Mouse (Mus musculus) midbrain, embryonic 11.5 days (tissue): ENCODE data around the gene Slc6a2. TPM values are rescaled to one million over a fixed set of nuclear protein-coding genes. Genes with fewer than 3 reads are reported as not detected.

Source experiments
- ATAC-seq: fragments of 200-750 bp; cut with Nextera tagmentation; 2 replicates; pipeline ENCODE4 v1.8.0; 2017; ENCODE audit warnings: moderate TSS enrichment, moderate library complexity; ENCODE audit not compliant: low FRiP score
- DNase-seq: peaks from one replicate; pipeline ENCODE4 v3.0.0; 2015; ENCODE audit warnings: low spot score; ENCODE audit errors: missing footprints
- H3K27ac ChIP-seq: fragments of 300-500 bp; sonication (generic); 2 replicates; pipeline ENCODE4 v1.5.1; 2014; ENCODE audit warnings: low read depth, low read length
- H3K27me3 ChIP-seq: fragments of 300-500 bp; sonication (generic); 2 replicates; pipeline ENCODE4 v1.6.1; 2014; ENCODE audit warnings: mild to moderate bottlenecking, low read length, moderate library complexity, mixed read lengths; ENCODE audit not compliant: control insufficient read depth, insufficient read depth
- H3K36me3 ChIP-seq: fragments of 300-500 bp; sonication (generic); 2 replicates; pipeline ENCODE4 v1.6.1; 2014; ENCODE audit warnings: mild to moderate bottlenecking, low read length, moderate library complexity, mixed read lengths; ENCODE audit not compliant: control insufficient read depth, insufficient read depth
- H3K4me1 ChIP-seq: fragments of 300-500 bp; sonication (generic); 2 replicates; pipeline ENCODE4 v1.6.1; 2014; ENCODE audit warnings: low read length; ENCODE audit not compliant: control insufficient read depth, insufficient read depth
- H3K4me2 ChIP-seq: fragments of 300-500 bp; sonication (generic); 2 replicates; pipeline ENCODE4 v1.6.1; 2014; ENCODE audit warnings: mild to moderate bottlenecking, moderate library complexity
- H3K4me3 ChIP-seq: fragments of 300-500 bp; sonication (generic); 2 replicates; pipeline ENCODE4 v1.5.1; 2014; ENCODE audit warnings: low read depth, low read length
- H3K9ac ChIP-seq: fragments of 300-500 bp; sonication (generic); 2 replicates; pipeline ENCODE4 v1.6.1; 2014; ENCODE audit warnings: low read length
- H3K9me3 ChIP-seq: fragments of 300-500 bp; sonication (generic); 2 replicates; pipeline ENCODE4 v1.6.1; 2016; ENCODE audit warnings: low read length; ENCODE audit not compliant: control insufficient read depth
- WGBS: fragments of 180-500 bp; shearing (Covaris S2); extraction: QIAGEN DNeasy Blood & Tissue Kit; methylation state at CpG from one replicate; pipeline ENCODE4 v1.1.7; 2014; 5-methylcytosine and 5-hydroxymethylcytosine counted together
- polyA plus RNA-seq: library from polyadenylated mRNA; unstranded; fragments of >200 nt; fragmentation: Nextera tagmentation; extraction: Ambion mirVana; gene quantifications from 2 replicates; pipeline ENCODE4 v1.2.1, GENCODE M21; 2014

The Slc6a2 gene
- polyA plus RNA-seq, 1 experiment from 2014 or later, result not detected

- Histone ChIP-seq H3K4me3 (no peak overlapping the region), H3K9me3 (no peaks in the 10 kb centered on the region), H3K36me3 (no peaks in the 10 kb centered on the region), H3K4me2 (no peak overlapping the region), H3K27ac (no peak overlapping the region), H3K9ac (no peak overlapping the region), H3K27me3 (no peaks in the 10 kb centered on the region), H3K4me1 (no peaks in the 10 kb centered on the region)
- no peak for DNase-seq
- WGBS, result 86% methylated on average over 5 of the region's 5 CpGs
- no peak for ATAC-seq
These were observed 5.8 kb upstream of the Slc6a2 start for GRCm38 (mm10) chr8:92954044-92954443.

DNA sequence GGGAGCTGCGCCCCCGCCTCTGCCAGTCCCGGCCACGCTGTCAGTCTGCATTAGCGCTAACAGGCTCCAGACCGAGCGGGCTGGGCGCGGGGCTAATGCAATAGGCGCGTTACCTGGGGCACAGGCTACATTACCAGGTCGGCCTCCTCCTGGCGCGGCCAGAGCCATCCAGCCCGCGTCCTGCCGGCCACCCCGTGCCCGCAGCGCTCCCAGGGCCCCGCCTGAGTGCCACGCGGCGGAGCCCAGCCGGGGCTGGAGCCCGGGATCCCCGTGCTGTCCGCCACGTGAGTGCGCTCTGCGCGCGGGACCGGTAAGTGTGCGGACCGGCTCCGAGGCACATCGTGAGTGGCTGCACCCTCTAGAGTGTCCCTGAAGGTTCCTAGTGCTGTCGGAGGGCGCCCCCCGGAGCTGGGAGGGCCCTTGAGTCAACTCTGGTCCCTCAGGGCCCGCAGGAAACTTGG, 602 bp downstream of the Slc6a2 start:
- Histone ChIP-seq H3K4me3 (peak overlapping the region; percentile 36), H3K4me2 (peak overlapping the region; percentile 75), H3K36me3 (no peaks in the 10 kb centered on the region), H3K4me1 (peaks cover 9% of the 10 kb centered on the region), H3K27me3 (peaks cover 29% of the 10 kb centered on the region), H3K9ac (peak overlapping the region; percentile 30; the same call in 1 of the 2 replicates), H3K27ac (no peak overlapping the region), H3K9me3 (no peaks in the 10 kb centered on the region)
- 1% methylated on average over 42 of the region's 42 CpGs for WGBS
- DNase-seq (peak; percentile 92), ATAC-seq (peak; percentile 46; the same call in 1 of the 2 replicates)

DNA sequence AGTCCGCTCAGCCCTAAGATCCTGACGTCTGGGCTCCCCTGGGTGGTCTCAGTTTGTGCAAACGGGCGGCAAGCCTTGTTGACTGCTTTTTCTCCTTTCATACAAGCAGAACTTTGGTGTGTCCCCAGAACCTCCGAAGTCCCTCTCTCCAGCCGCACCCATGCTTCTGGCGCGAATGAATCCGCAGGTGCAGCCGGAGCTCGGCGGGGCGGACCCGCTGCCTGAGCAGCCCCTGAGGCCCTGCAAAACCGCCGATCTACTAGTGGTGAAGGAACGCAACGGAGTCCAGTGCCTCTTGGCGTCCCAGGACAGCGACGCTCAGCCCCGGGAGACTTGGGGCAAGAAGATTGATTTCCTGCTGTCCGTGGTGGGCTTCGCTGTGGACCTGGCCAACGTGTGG, 1.2 kb downstream of the Slc6a2 start:
- ATAC-seq (no peak), DNase-seq (peak; percentile 91)
- 2% methylated on average over 25 of the region's 25 CpGs for WGBS
- H3K27ac ChIP-seq, result no peak overlapping the region
- H3K4me3 ChIP-seq, result peak overlapping the region; percentile 36
- H3K9ac ChIP-seq, result no peak overlapping the region
- peaks cover 29% of the 10 kb centered on the region for H3K27me3 ChIP-seq
- H3K4me2 ChIP-seq, result peak overlapping the region; percentile 75
- no peaks in the 10 kb centered on the region for H3K9me3 ChIP-seq
- peaks cover 9% of the 10 kb centered on the region for H3K4me1 ChIP-seq
- no peaks in the 10 kb centered on the region for H3K36me3 ChIP-seq

DNA sequence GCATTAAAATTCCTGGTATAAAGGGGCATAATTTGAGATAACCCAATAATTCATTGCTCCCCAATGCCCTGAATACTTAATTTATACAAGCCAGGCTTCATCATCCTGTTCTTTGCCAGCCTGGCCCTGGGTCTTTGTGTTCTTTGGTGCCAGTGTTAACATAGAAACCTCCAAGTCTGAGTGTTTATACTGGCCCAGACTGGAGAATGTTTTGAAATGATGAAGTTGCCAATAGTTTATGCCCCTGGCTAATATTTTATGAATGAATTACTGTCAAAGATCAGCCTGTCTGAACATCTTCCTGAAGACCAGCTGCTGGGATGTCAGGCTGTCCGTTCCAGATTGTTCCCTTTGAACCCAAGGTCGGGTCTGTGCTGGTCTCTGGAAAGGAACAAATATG, 4.7 kb downstream of the Slc6a2 start:
- H3K9me3 ChIP-seq, result no peaks in the 10 kb centered on the region
- H3K9ac ChIP-seq, result no peak overlapping the region
- 69% methylated on average over 2 of the region's 2 CpGs for WGBS
- DNase-seq (no peak), ATAC-seq (no peak)
- H3K36me3 ChIP-seq, result no peaks in the 10 kb centered on the region
- H3K4me2 ChIP-seq, result no peak overlapping the region
- H3K4me3 ChIP-seq, result no peak overlapping the region
- peaks cover 9% of the 10 kb centered on the region for H3K4me1 ChIP-seq
- H3K27ac ChIP-seq, result no peak overlapping the region
- H3K27me3 ChIP-seq, result peaks cover 26% of the 10 kb centered on the region

GRCm38 (mm10) chr8:92972949-92973348, 13.1 kb downstream of the Slc6a2 start:
- no peak overlapping the region for H3K4me3 ChIP-seq
- H3K36me3 ChIP-seq, result no peaks in the 10 kb centered on the region
- no peak overlapping the region; the same call in 1 of the 2 replicates for H3K27ac ChIP-seq
- H3K4me1 ChIP-seq, result no peaks in the 10 kb centered on the region; the same call in 1 of the 2 replicates
- DNase-seq (no peak), ATAC-seq (no peak)
- no peak overlapping the region for H3K9ac ChIP-seq
- 88% methylated on average over 5 of the region's 5 CpGs for WGBS
- no peak overlapping the region for H3K4me2 ChIP-seq
- no peaks in the 10 kb centered on the region for H3K9me3 ChIP-seq
- H3K27me3 ChIP-seq, result no peaks in the 10 kb centered on the region

DNA sequence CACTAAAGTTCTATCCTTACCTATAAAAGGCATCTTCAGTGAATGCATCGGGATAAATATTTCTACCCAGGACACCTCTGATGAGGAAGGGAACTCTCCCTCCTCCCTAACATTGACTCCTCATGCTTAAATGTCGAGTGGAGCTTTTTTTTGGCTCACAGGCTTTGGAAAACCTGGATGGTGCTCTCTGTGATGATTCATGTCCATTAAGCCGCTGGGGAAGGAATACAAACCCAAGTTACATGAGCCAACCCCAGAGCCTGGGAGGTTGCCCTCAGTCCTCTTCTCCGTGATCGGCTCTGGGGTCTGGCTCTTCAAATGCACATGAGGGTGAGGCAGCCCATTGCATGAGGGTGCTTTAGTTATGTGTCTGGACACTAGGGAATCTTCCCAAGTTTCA, 16.8 kb downstream of the Slc6a2 start:
- DNase-seq (no peak), ATAC-seq (no peak)
- WGBS, result 93% methylated on average over 5 of the region's 5 CpGs
- Histone ChIP-seq H3K9me3 (no peaks in the 10 kb centered on the region), H3K27ac (no peak overlapping the region), H3K9ac (no peak overlapping the region), H3K4me2 (no peak overlapping the region), H3K4me1 (no peaks in the 10 kb centered on the region; the same call in 1 of the 2 replicates), H3K4me3 (no peak overlapping the region), H3K36me3 (no peaks in the 10 kb centered on the region), H3K27me3 (no peaks in the 10 kb centered on the region)

GRCm38 (mm10) chr8:92982491-92982890, 22.6 kb downstream of the Slc6a2 start:
- Histone ChIP-seq H3K4me2 (no peak overlapping the region), H3K9ac (no peak overlapping the region), H3K27me3 (no peaks in the 10 kb centered on the region), H3K36me3 (no peaks in the 10 kb centered on the region), H3K4me1 (no peaks in the 10 kb centered on the region), H3K27ac (no peak overlapping the region), H3K4me3 (no peak overlapping the region), H3K9me3 (no peaks in the 10 kb centered on the region)
- DNase-seq, result no peak
- WGBS, result 84% methylated on average over 3 of the region's 3 CpGs
- ATAC-seq, result no peak

DNA sequence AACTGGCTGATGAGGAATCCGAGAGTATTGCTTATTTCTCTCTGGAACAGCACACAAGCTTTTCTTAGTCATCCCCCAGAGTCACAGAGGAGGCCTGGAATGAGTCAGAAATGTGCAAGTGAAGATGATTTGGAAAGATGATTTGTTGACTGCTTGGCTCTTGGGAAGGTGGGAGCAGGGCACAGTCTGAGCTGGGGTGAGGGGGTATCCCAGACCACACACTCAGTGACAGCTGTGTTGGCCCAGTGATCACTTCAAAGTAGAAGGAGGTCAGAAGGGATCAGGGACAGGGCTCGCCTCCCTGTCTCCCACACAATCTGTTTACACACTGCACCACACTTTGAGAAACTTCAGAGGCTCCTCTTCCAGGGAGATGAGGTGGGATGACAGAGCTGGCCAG, 24.5 kb downstream of the Slc6a2 start:
- DNase-seq, result no peak
- Histone ChIP-seq H3K4me2 (no peak overlapping the region), H3K36me3 (no peaks in the 10 kb centered on the region), H3K9me3 (no peaks in the 10 kb centered on the region), H3K27me3 (no peaks in the 10 kb centered on the region), H3K4me1 (no peaks in the 10 kb centered on the region), H3K4me3 (no peak overlapping the region), H3K9ac (no peak overlapping the region), H3K27ac (no peak overlapping the region)
- ATAC-seq, result no peak
- WGBS, result 65% methylated on average over 2 of the region's 2 CpGs

- Histone ChIP-seq H3K36me3 (no peaks in the 10 kb centered on the region), H3K4me3 (no peak overlapping the region), H3K4me2 (no peak overlapping the region), H3K4me1 (no peaks in the 10 kb centered on the region), H3K27me3 (no peaks in the 10 kb centered on the region), H3K9ac (no peak overlapping the region), H3K9me3 (no peaks in the 10 kb centered on the region), H3K27ac (no peak overlapping the region)
- WGBS, result 35% methylated on average over 5 of the region's 5 CpGs
- DNase-seq (no peak), ATAC-seq (no peak)
These were observed 37.0 kb downstream of the Slc6a2 start for GRCm38 (mm10) chr8:92996840-92997239.
